Mouse (Mus musculus): Measurements from ENCODE around the gene Fer1l4. TPM values are rescaled to one million over a fixed set of nuclear protein-coding genes. Genes with fewer than 3 reads are reported as not detected.
A peak's percentile ranks its signal among the peaks of the same experiment; 100 is the strongest.

Gene Fer1l4
- total RNA-seq (2022): not detected

DNA sequence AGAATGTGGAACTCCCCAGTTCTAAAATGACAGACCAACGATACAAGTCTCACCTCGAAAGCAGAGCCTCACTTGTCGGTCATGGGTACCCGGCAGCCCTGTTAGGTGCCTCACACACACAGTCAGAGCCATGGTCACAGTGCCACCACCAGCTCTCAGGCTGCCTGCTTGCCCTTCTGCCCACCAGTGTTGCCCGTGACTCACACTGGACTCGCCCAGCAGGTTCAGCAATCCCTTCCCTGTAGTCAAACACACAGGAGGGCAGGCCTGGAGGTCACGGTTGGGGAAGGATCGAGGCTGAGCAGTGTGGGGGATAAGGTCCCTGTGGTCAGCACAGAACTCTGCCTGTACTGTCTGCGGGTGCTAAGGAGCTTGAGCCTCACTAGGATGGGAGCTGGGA, at the start of gene Fer1l4:
TSS of gene Fer1l4 (minus strand) at position 132 of the 400 bp plus-strand sequence.
- DNase-seq (ENCODE audit: low spot score in 2 of 2): no peak

- DNase-seq (ENCODE audit: low spot score in 2 of 2): no peak
These were observed 39.2 kb upstream of the Fer1l4 start for GRCm38 (mm10) chr2:156091926-156092325.

GRCm38 (mm10) chr2:156089799-156090198, 37.1 kb upstream of the Fer1l4 start:
- DNase-seq (ENCODE audit: low spot score in 2 of 2): no peak

- no peak for DNase-seq (ENCODE audit: low spot score in 2 of 2)
These were observed 34.8 kb upstream of the Fer1l4 start for GRCm38 (mm10) chr2:156087391-156088110.

- DNase-seq (ENCODE audit: low spot score in 2 of 2): no peak
These were observed 31.8 kb upstream of the Fer1l4 start for GRCm38 (mm10) chr2:156084541-156084940.

- DNase-seq (ENCODE audit: low spot score in 2 of 2): no peak
These were observed 27.6 kb upstream of the Fer1l4 start for GRCm38 (mm10) chr2:156080391-156080790.

- no peak for DNase-seq (ENCODE audit: low spot score in 2 of 2)
These were observed 26.9 kb upstream of the Fer1l4 start for GRCm38 (mm10) chr2:156079674-156080073.

DNA sequence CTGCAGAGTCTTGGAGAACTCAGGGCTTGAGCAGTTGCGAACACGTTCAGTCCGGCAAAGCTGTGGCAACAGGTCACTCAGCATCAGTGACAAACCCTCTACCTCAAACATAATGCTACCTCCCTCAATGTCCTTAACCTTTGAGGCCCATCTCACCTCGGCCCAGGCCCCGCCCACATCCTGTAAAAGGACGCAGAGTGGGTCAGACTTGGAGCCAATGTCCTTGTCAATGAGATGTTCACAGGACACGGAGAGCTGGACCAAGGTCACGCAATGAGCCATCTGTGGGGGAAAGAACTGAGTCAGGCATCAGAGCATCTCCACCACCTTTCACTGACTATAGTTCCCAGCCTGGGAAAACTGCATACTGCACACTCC, 26.4 kb upstream of the Fer1l4 start:
- DNase-seq (ENCODE audit: low spot score in 2 of 2): no peak

DNA sequence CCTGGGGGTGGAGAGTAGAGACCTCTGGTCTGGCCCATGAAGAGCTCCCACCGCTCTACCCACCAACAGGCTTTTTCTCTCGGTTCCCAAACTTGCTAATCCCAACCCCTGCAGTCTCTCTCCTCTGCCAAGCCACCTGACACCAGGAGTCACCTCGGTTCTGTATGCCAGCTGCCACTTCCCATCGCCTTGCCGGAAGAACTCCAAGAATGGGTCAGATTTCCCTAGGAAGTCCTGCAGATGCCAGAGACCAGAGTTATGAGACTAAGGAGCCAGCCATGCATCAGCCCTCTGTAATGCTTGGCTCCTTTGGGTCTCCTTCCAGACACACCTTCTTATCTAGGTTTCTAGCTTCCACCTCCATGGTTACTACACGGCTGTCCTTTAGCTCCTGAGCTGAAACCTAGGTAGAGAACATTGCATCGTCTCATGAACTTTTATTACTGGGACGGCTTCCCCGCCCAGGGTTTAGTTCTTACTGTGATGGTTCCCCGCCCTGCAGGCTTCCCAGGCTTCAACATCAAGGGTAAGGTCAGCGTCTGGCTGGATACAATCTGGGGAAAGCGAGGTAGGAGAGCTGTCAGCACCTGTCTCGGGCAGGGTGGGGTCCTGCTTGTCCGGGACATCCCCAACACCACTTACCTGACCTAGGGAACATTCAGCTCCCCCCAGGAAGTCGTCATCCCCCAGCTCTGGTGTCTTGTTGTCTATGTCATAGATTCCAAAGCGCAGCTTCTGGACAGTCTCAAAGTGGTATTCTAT, 25.9 kb upstream of the Fer1l4 start:
- DNase-seq (ENCODE audit: low spot score in 2 of 2): peak in 1 of 2 experiments; percentile 54

- no peak for DNase-seq (ENCODE audit: low spot score in 2 of 2)
These were observed 24.7 kb upstream of the Fer1l4 start for GRCm38 (mm10) chr2:156077461-156077860.

DNA sequence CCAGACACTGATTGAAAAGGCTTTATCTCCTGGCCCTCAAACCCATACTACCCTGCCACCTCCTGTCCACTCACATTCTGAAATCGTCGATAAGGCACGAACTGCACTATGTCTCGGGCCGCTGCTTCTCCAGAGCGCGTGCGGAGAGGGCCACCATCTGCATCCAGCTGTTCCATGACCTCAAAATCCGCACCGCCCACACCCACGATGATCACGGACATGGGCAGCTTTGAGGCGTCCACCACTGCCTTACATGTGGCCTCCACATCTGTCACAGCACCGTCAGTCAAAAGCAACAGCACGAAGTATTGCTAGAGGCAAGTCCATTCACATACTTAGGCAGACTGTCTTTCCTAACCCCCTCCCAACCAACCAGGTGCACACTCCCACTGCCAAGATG, 21.0 kb upstream of the Fer1l4 start:
- no peak for DNase-seq (ENCODE audit: low spot score in 2 of 2)

DNA sequence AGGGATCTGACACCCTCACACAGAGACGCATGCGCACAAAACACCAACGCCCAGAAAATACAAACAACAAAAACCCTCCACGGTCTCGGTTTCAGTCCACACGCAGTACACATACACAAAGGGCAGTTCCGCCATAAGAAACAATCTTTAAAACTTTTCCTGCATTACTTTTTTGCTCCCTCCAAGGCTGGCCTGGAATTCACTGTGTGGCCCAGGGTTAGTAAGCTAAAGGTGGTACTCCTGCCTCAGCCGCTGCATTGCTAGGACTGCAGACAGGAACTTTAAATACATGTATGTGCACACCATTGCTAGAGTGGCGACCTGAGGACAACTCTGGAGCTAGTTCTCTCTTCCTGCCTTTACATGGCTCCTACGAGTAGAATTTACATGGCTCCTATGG, 18.5 kb upstream of the Fer1l4 start:
- DNase-seq (ENCODE audit: low spot score in 2 of 2): no peak

GRCm38 (mm10) chr2:156067916-156068315, 15.2 kb upstream of the Fer1l4 start:
- no peak for DNase-seq (ENCODE audit: low spot score in 2 of 2)

GRCm38 (mm10) chr2:156066126-156066525, 13.4 kb upstream of the Fer1l4 start:
- no peak for DNase-seq (ENCODE audit: low spot score in 2 of 2)

DNA sequence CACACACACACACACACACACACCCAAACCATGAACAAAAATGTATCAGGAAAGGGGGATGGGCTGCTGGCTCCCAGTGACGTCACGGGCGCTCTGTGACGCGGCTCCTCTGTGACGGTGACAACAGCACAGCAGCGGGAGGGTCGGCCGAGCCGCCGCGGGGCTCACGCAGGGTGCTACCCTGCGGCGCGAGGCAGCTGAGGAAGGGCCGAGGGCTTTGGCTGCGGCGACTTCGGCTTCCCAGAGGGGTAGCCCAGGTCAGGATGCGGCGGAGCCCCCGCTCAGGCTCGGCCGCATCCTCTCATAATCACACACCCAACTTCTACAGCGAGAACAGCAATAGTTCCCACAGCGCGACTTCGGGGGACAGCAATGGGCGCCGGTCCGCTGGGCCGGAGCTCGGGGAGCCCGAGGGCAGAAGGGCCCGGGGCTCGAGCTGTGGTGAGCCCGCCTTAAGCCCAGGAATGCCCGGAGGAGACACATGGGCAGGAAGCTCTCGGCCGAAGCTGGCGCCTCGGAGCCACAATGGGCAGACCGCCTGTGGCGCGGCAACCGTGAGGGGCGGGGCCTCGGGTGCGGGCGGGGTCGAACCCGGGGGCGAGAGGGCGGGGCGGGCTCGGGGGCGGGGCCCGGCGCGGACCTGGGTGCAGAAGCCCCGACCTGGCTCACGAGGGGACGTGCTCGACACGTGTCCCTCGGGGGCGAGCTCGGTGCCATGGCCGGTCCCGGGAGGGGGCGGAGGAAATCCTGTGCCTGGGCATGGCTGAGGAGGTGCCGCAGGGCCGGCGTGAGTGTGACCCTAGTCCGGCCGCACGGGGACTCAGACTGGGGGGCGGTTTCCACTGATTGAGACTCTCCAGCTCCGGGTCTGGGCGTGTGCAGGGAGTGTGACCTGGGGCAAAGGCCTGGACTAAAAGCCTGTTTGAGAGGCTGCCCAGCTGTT, 12.6 kb upstream of the Fer1l4 start, which contains the start of gene Spag4:
TSS of gene Spag4 (plus strand) at position 77 of the 943 bp plus-strand sequence.
- DNase-seq (ENCODE audit: low spot score in 2 of 2): peak; percentile 32 to 48

- DNase-seq (ENCODE audit: low spot score in 2 of 2): no peak
These were observed 4.8 kb downstream of the Fer1l4 start for GRCm38 (mm10) chr2:156047929-156048328.

- DNase-seq (ENCODE audit: low spot score in 2 of 2): no peak
These were observed 9.8 kb downstream of the Fer1l4 start for GRCm38 (mm10) chr2:156042903-156043302.

DNA sequence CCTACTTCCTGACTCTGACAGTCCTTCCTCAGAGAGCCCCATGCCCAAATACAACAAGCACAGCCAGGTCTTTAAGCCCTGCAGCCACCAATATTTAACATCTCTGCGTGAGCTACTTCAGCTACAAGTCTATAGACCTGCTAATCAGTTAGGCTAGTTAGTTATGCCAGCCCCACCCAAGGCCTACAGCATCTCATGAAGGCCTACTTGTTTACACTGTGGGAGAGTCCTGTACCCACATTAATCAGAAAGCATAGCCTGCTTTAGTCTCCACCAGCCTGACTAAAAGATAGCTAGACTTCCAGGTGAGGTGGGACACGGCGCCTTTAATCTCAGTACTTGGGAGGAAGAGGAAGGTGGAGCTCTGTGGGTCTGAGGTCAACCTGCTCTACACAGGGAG, 13.4 kb downstream of the Fer1l4 start:
- DNase-seq (ENCODE audit: low spot score in 2 of 2): no peak

DNA sequence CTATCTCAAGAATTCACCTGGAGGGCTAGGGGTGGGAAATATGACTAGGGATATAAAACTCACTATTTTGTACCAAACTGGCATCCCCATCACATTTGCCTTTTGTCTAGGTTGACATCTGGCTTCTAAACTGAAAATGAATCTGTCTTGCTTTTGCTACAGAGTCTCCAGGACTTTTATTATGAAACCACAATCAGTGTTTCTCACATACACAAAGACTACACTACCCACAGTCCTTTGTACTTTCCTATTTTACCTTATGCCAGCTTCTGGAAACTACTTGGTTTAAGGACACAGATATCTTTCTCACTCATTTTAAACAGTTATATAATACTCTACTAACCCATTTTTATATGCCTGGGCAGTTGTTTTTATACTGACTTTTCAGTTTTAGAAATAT, 27.3 kb downstream of the Fer1l4 start:
- DNase-seq (ENCODE audit: low spot score in 2 of 2): no peak

DNA sequence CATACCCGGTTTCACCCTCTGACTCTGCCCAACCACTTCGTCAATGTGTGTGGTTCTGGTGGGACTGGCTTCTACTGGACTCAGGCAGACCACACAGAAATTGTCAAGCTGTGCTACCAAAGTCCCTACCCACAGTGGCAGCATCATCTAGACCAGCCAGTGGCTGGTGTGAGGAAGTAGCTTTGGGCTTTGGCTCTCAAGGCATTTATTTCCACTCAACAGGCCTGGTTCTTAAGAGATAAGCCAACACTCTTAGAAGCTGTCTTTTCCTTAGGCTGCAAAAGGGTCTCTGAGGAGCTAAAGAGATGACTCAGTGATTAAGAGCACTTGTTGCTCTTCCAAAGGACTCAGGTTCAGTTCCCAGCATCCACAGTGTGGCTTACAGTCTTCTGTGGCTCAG, 31.0 kb downstream of the Fer1l4 start:
- no peak for DNase-seq (ENCODE audit: low spot score in 2 of 2)

GRCm38 (mm10) chr2:156021219-156021618, 31.5 kb downstream of the Fer1l4 start:
- no peak for DNase-seq (ENCODE audit: low spot score in 2 of 2)

DNA sequence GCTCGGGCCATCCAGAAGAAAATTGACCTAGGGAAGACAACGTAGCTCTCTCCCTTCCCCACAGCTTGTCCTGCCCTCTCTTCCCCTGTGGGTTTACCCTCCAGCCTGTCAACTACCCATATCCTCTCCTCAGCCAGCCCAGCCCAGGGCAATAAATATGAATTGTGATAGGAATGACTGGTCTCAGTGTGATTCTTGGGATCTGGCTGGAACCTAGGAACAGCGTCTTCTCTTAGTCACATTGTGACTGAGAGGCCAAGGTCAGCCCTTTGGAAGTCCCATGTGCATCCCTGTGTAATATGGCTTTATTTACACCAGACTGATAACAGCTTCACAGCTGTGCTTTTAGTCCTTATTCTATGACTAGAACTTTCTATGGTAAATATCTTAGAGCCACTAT, 34.6 kb downstream of the Fer1l4 start:
- DNase-seq (ENCODE audit: low spot score in 2 of 2): no peak

All from gastrocnemius, adult 8-10 months (tissue).